Mouse (Mus musculus) liver, postnatal 0 days (tissue): ENCODE data around the gene Prpf6.

Source experiments
- CTCF ChIP-seq: sonication (generic); IDR thresholded peaks from 2 replicates; pipeline ENCODE4 v1.5.1; 2016; ENCODE audit warnings: antibody characterized with exemption, low read depth
- EP300 ChIP-seq: IDR thresholded peaks from 2 replicates; pipeline ENCODE4 v1.6.1; 2016; ENCODE audit warnings: antibody characterized with exemption, low read depth, mild to moderate bottlenecking

DNA sequence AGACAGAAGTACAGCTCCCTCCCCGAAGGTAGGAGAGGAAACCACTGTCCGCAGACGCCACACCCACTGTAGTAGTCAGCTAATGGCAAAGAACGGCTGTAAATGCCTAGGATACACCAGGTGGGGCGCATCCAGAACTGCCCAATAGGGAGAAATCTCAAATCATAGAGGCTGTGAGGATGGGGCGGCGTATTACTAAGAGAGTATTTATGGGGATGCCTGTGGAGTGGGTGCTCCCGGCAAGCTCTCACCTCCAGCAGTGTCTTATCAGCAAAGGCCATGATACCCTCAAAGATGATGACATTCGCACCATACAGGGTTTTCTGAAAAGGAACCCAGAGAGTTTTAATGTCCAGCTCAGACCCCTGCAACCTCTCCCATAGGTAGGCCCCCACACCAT lies 17.7 kb upstream of the Prpf6 start:
- no peak for TF ChIP-seq CTCF
- no peak for TF ChIP-seq EP300
